Mouse (Mus musculus): ENCODE measurements at regions not wholly inside any gene's neighbourhood (a gene's known extent, or its start where the extent isn't known, plus 50 kb on each side); places are given as distances from the start of the nearest gene placed in this dataset.

GRCm38 (mm10) chr9:111822094-111822493 is 131.9 kb upstream of the Stac start:
- DNase-seq, result no peak

- DNase-seq, result no peak
Observed at GRCm38 (mm10) chr9:111817461-111817860, 127.3 kb upstream of the Stac start.

GRCm38 (mm10) chr9:111804931-111805330 is 114.8 kb upstream of the Stac start:
- peak in 1 of 2 experiments; percentile 2 for DNase-seq

- no peak for DNase-seq
Observed at GRCm38 (mm10) chr9:111801381-111801780, 111.2 kb upstream of the Stac start.

GRCm38 (mm10) chr9:111800869-111801268 is 110.7 kb upstream of the Stac start:
- DNase-seq, result no peak

DNA sequence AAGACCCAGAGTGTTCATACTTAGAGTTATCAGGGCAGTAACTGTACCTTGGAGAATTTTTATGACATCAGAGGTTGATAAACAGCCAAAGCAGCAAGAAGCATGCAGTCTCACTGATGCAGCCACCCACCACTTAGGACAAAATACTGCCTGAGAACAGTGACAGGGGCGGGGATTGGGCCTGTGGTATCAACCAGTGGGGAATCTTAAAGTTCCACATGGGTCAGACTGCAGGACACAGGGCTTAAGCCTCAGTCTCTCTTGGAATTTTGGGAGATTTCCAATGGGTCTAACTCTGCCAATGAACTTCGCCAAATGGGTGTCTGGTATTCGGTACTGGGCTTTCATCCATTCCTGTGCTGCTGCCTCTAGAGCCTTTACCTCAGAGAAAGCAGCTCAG is 88.8 kb upstream of the Stac start:
- DNase-seq, result no peak

- no peak for DNase-seq
Observed at GRCm38 (mm10) chr9:111777433-111778135, 87.4 kb upstream of the Stac start.

GRCm38 (mm10) chr9:111774229-111774628 is 84.1 kb upstream of the Stac start:
- DNase-seq, result no peak

DNA sequence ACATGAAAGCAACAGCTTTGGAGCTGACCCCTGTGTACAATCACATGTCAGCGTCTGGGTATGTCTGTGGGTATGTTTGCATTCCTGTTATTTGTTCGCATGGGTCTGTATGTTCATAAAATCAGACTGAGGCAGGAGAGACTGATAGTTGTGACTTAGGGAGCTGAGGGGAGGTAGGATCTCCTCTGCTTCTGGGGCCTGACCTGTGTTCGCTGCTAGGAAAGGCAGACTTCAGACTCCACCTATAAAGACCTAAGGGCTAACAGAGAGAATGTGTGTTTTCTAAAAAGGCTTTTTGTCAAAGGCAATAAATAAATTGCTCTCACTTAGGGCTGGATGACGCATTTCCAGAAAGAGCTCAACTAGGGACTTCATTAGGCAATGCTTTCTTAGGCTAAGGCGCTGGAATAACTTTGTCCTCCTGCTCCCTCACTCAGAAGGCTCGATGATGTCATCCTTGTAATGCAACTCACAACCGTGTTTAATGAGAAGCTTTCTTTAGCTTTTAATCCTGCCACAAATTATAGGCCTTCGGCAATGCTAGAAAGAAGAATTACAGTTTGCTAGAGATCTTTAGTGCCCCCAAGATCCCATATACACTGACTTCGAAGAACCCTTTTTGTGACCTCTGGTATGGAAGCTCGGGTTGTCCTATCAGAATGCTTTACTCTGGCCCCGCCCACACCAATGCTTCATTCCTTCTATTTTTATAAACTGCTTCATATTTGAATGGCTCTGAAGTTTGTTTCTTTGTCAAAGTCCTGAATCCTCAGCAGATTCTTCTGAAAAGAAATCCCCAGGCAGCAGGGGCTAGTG is 72.7 kb upstream of the Stac start:
- no peak for DNase-seq

DNA sequence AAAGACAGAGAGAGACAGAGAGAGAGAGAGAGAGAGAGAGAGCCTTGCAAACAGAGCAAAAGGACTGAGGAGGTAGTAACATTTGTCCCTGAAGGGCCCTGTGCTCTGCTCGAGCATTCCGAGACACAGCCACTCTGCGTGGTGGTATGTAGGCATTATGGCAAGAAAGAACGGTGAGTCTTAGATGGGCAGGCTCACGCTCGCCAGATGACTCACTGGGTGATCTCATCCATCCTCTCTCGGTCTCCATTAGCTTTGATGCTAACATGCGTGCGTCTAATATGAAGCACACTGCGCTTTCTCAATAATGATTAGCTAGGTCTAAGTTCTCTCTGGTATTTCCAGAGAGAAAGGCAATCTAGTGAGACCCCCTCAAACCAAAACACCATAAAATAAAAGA is 65.1 kb upstream of the Stac start:
- DNase-seq, result no peak

DNA sequence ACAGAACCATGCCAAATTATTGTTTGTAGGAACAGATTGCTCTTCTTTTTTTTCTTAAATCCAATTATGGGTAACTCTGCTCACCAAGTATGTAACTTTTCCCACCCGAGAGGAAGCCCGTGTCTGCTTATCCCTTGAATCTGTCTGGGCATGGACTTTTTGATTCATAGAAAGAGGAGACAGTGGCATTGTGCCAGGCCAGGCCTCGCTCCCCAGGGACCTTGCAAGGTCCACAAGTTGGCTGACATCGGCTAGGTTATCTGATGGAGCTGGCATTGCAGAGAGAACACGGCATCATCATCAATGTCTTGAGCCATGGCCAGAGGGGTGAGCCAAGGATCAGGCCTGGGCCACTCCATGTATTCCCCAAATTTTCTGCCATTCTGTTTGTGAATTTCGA is 56.0 kb upstream of the Stac start:
- no peak for DNase-seq

DNA sequence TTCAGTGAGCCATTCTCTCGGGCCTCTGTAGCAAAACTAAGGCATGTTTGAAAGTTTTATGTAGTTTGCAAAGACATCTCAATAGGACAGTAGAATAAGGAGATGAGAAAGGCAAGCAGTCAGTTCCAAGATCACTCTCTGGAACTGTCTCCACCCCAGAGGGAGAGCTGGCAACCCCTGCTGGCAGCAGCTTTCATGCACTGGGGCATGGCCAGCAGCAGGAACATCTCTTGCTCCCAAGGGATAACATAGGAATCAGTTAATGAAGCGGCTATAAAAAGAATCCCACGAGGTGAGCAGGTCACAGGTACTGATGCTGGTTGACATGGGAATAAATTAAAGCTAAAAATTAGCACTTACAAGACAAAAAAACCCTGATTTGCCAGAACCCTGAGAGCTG is 55.1 kb upstream of the Stac start:
- DNase-seq, result peak in 1 of 2 experiments; percentile 13

Data from kidney, postnatal 36 days (tissue).